ENCODE assay signal across 8 mouse cellular contexts in genomic region chr15:25773711-25774513, GRCm38 (mm10).
DNase-seq lines count a peak whose midpoint lies in the region; ATAC-seq lines count a peak whose summit lies in the region.

No protein-coding gene starts in this region.

- intact Hi-C loops in heart, postnatal 14 days (cut with DNase I): loop anchor here (5.0 kb wide), 1 partner anchor 37 kb away; no protein-coding TSS in a partner anchor

- ATAC-seq in forebrain, embryonic 12.5 days (ENCODE audit: low FRiP score): peak; percentile 93
- ATAC-seq in liver, embryonic 15.5 days (ENCODE audit: insufficient read depth): no peak

- H3K27ac ChIP-seq in forebrain, embryonic 12.5 days: peak overlapping the region; percentile 97
- H3K27ac ChIP-seq in liver, embryonic 15.5 days (replicated peaks): no peak overlapping the region

- H3K36me3 ChIP-seq in forebrain, embryonic 12.5 days (replicated peaks): peaks cover 25% of the 10 kb centered on the region
- no peaks in the 10 kb centered on the region for H3K36me3 ChIP-seq in liver, embryonic 15.5 days (replicated peaks)

- peaks cover 76% of the 10 kb centered on the region for H3K4me1 ChIP-seq in forebrain, embryonic 12.5 days
- 0 out of 2 replicates have a peak, but pooled peaks cover 3% of the 10 kb centered on the region for H3K4me1 ChIP-seq in liver, embryonic 15.5 days (replicated peaks)

- H3K9ac ChIP-seq in forebrain, embryonic 12.5 days: peak overlapping the region; percentile 61
- H3K9ac ChIP-seq in liver, embryonic 15.5 days: no peak overlapping the region

- H3K4me2 ChIP-seq in forebrain, embryonic 12.5 days: peak overlapping the region; percentile 64
- H3K4me2 ChIP-seq in liver, embryonic 15.5 days: peak overlapping the region; percentile 43

- H3K9me3 ChIP-seq in forebrain, embryonic 12.5 days: no peaks in the 10 kb centered on the region
- H3K9me3 ChIP-seq in liver, embryonic 15.5 days (replicated peaks): no peaks in the 10 kb centered on the region

- H3K27me3 ChIP-seq in forebrain, embryonic 12.5 days: no peaks in the 10 kb centered on the region
- no peaks in the 10 kb centered on the region for H3K27me3 ChIP-seq in liver, embryonic 15.5 days

- peak overlapping the region; percentile 46 for H3K4me3 ChIP-seq in forebrain, embryonic 12.5 days (replicated peaks)
- peak overlapping the region; percentile 35 for H3K4me3 ChIP-seq in liver, embryonic 15.5 days (replicated peaks)

- peak; percentile 26 to 51 for DNase-seq in left cerebral cortex, adult 18-20 months (ENCODE audit: low spot score in 2 of 2)
- no peak for DNase-seq in left cerebral cortex, adult 11 months (ENCODE audit: low spot score)
- DNase-seq in heart, postnatal 14 days: peak; percentile 55 to 66
- DNase-seq in kidney, postnatal 36 days: peak; percentile 64 to 77
- DNase-seq in neural tube, embryonic 10.5 days (ENCODE audit: extremely low spot score, low spot score): peak; percentile 87
- DNase-seq in telencephalon, adult 2 months (ENCODE audit: low read depth, low spot score): peak; percentile 60

- WGBS in forebrain, embryonic 12.5 days: under 1% methylated on average over 21 of the region's 21 CpGs
- WGBS in liver, embryonic 15.5 days (ENCODE audit: insufficient replicate concordance): 19% methylated on average over 21 of the region's 21 CpGs
